Mouse (Mus musculus): ENCODE measurements around the gene Mfsd6l.

- TF ChIP-seq CTCF (IDR thresholded peaks at IDR 0.05; ENCODE audit: extremely low read depth, insufficient read length, insufficient replicate concordance, low read depth, low read length): no peak
- TF ChIP-seq POLR2A (IDR thresholded peaks at IDR 0.05; ENCODE audit: low read depth, low read length): no peak
Measured at GRCm38 (mm10) chr11:68593247-68593646, 37.3 kb downstream of the Mfsd6l start.
